Mouse (Mus musculus): Measurements from ENCODE around the gene Syn3. TPM values are rescaled to one million over a fixed set of nuclear protein-coding genes. Genes with fewer than 3 reads are reported as not detected.
A peak's percentile ranks its signal among the peaks of the same experiment; 100 is the strongest.

The Syn3 gene
- polyA plus RNA-seq, 1 experiment from 2014 or later, result 29.9 TPM

DNA sequence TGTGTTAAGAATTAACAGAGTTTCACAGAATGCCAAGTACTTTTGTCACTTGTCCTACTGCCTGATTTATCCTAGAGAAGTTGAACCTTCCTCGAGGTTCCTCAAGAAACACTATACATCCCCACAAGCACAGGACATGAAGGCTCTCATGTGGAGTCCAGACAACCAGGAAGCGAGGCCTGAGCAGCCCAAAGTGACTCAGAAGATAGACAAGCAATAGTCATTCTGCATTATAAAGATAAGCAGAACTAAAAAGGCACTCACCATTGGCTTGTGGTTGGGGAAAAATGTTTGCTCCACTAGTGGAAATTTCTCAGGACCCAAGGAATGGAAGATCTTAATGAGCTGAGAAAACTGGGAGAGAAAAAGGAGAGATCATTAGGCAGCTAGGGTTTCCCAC lies 147.4 kb downstream of the Syn3 start:
- WGBS, result 81% methylated on average over 2 of the region's 2 CpGs
- Histone ChIP-seq H3K27ac (ENCODE audit: low read depth, low read length) (no peak overlapping the region), H3K4me3 (ENCODE audit: low read length) (no peak overlapping the region), H3K36me3 (ENCODE audit: control insufficient read depth, insufficient read depth, low read length) (peaks cover 6% of the 10 kb centered on the region; the same call in 1 of the 2 replicates), H3K27me3 (replicated peaks; ENCODE audit: control insufficient read depth, insufficient read depth, low read length) (no peaks in the 10 kb centered on the region), H3K4me2 (ENCODE audit: low read length) (no peak overlapping the region), H3K9ac (ENCODE audit: low read depth, low read length) (no peak overlapping the region), H3K9me3 (ENCODE audit: control insufficient read depth, low read length) (no peaks in the 10 kb centered on the region), H3K4me1 (ENCODE audit: control insufficient read depth, insufficient read depth, low read depth, low read length) (no peaks in the 10 kb centered on the region)
- no peak for ATAC-seq

- no peak overlapping the region for H3K4me3 ChIP-seq (ENCODE audit: low read length)
- H3K36me3 ChIP-seq (ENCODE audit: control insufficient read depth, insufficient read depth, low read length), result 0 out of 2 replicates have a peak, but pooled peaks cover 2% of the 10 kb centered on the region
- H3K4me1 ChIP-seq (ENCODE audit: control insufficient read depth, insufficient read depth, low read depth, low read length), result no peaks in the 10 kb centered on the region
- no peak overlapping the region for H3K4me2 ChIP-seq (ENCODE audit: low read length)
- ATAC-seq, result no peak
- 51% methylated on average over 3 of the region's 3 CpGs for WGBS
- H3K27me3 ChIP-seq (replicated peaks; ENCODE audit: control insufficient read depth, insufficient read depth, low read length), result no peaks in the 10 kb centered on the region
- H3K27ac ChIP-seq (ENCODE audit: low read depth, low read length), result no peak overlapping the region
- H3K9me3 ChIP-seq (ENCODE audit: control insufficient read depth, low read length), result no peaks in the 10 kb centered on the region
- no peak overlapping the region for H3K9ac ChIP-seq (ENCODE audit: low read depth, low read length)
Observed at GRCm38 (mm10) chr10:86346235-86346840, 152.4 kb downstream of the Syn3 start.

- H3K4me2 ChIP-seq (ENCODE audit: low read length), result no peak overlapping the region
- H3K27ac ChIP-seq (ENCODE audit: low read depth, low read length), result no peak overlapping the region
- H3K36me3 ChIP-seq (ENCODE audit: control insufficient read depth, insufficient read depth, low read length), result 0 out of 2 replicates have a peak, but pooled peaks cover 2% of the 10 kb centered on the region
- peaks cover 3% of the 10 kb centered on the region for H3K4me1 ChIP-seq (ENCODE audit: control insufficient read depth, insufficient read depth, low read depth, low read length)
- no peaks in the 10 kb centered on the region for H3K27me3 ChIP-seq (replicated peaks; ENCODE audit: control insufficient read depth, insufficient read depth, low read length)
- no peak for ATAC-seq
- no peaks in the 10 kb centered on the region for H3K9me3 ChIP-seq (ENCODE audit: control insufficient read depth, low read length)
- H3K9ac ChIP-seq (ENCODE audit: low read depth, low read length), result no peak overlapping the region
- H3K4me3 ChIP-seq (ENCODE audit: low read length), result no peak overlapping the region
- 94% methylated on average over 9 of the region's 9 CpGs for WGBS
Observed at GRCm38 (mm10) chr10:86345645-86346044, 153.1 kb downstream of the Syn3 start.

GRCm38 (mm10) chr10:86344654-86345053 lies 154.0 kb downstream of the Syn3 start:
- ATAC-seq, result no peak
- H3K9ac ChIP-seq (ENCODE audit: low read depth, low read length), result no peak overlapping the region
- H3K4me3 ChIP-seq (ENCODE audit: low read length), result no peak overlapping the region
- H3K27ac ChIP-seq (ENCODE audit: low read depth, low read length), result no peak overlapping the region
- WGBS, result 78% methylated on average over 6 of the region's 6 CpGs
- no peaks in the 10 kb centered on the region for H3K27me3 ChIP-seq (replicated peaks; ENCODE audit: control insufficient read depth, insufficient read depth, low read length)
- no peak overlapping the region for H3K4me2 ChIP-seq (ENCODE audit: low read length)
- H3K4me1 ChIP-seq (ENCODE audit: control insufficient read depth, insufficient read depth, low read depth, low read length), result peaks cover 5% of the 10 kb centered on the region
- H3K36me3 ChIP-seq (ENCODE audit: control insufficient read depth, insufficient read depth, low read length), result 0 out of 2 replicates have a peak, but pooled peaks cover 2% of the 10 kb centered on the region
- H3K9me3 ChIP-seq (ENCODE audit: control insufficient read depth, low read length), result no peaks in the 10 kb centered on the region

DNA sequence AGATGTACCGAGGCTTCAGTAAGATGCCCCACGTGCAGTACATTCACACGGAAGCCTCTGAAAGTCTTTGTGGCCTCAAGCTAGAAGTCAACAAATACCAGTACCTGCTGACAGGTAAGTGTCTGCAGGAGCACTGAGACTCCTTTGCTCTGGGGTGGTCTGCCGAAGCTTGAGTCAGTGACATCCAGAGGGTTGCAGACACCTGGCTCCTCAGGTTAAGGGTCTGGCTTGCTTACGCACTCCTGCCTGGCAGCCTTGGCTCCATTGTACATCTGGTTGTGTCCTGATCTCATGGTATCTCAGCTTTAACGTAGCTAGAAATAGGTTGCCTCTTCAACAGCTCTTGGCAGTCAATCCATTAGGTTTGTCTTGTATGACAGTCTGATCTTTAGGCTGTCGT lies 154.8 kb downstream of the Syn3 start:
- Histone ChIP-seq H3K27ac (ENCODE audit: low read depth, low read length) (no peak overlapping the region), H3K4me2 (ENCODE audit: low read length) (no peak overlapping the region), H3K4me1 (ENCODE audit: control insufficient read depth, insufficient read depth, low read depth, low read length) (peaks cover 5% of the 10 kb centered on the region), H3K4me3 (ENCODE audit: low read length) (no peak overlapping the region), H3K9me3 (ENCODE audit: control insufficient read depth, low read length) (no peaks in the 10 kb centered on the region), H3K36me3 (ENCODE audit: control insufficient read depth, insufficient read depth, low read length) (0 out of 2 replicates have a peak, but pooled peaks cover 2% of the 10 kb centered on the region), H3K27me3 (replicated peaks; ENCODE audit: control insufficient read depth, insufficient read depth, low read length) (no peaks in the 10 kb centered on the region), H3K9ac (ENCODE audit: low read depth, low read length) (no peak overlapping the region)
- ATAC-seq, result no peak
- 94% methylated on average over 7 of the region's 7 CpGs for WGBS

DNA sequence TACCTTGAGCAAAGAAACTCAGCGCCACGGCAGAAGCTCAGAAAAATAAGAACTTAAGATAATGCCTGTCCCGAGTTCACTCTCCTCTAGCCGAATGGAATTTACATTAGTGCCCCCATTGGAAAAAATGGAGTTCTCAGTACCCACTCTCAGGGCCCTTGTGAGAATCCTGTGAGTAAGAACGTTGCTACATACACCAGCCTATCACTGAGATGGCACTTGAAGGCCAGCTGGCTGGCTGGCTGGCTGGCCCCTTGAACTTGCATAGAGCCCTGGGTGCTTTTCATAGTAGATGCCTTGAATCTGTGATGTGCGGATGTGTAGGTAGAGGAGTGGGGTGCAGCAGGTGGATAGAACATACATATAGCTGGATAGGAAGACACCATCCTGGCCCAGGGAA lies 155.3 kb downstream of the Syn3 start:
- H3K27me3 ChIP-seq (replicated peaks; ENCODE audit: control insufficient read depth, insufficient read depth, low read length), result no peaks in the 10 kb centered on the region
- no peaks in the 10 kb centered on the region for H3K9me3 ChIP-seq (ENCODE audit: control insufficient read depth, low read length)
- no peak for ATAC-seq
- H3K4me2 ChIP-seq (ENCODE audit: low read length), result no peak overlapping the region
- H3K36me3 ChIP-seq (ENCODE audit: control insufficient read depth, insufficient read depth, low read length), result 0 out of 2 replicates have a peak, but pooled peaks cover 2% of the 10 kb centered on the region
- no peak overlapping the region for H3K27ac ChIP-seq (ENCODE audit: low read depth, low read length)
- H3K4me1 ChIP-seq (ENCODE audit: control insufficient read depth, insufficient read depth, low read depth, low read length), result peaks cover 5% of the 10 kb centered on the region
- H3K9ac ChIP-seq (ENCODE audit: low read depth, low read length), result no peak overlapping the region
- WGBS, result 87% methylated on average over 6 of the region's 6 CpGs
- H3K4me3 ChIP-seq (ENCODE audit: low read length), result no peak overlapping the region

- WGBS, result 58% methylated on average over 7 of the region's 7 CpGs
- H3K4me1 ChIP-seq (ENCODE audit: control insufficient read depth, insufficient read depth, low read depth, low read length), result peaks cover 5% of the 10 kb centered on the region
- ATAC-seq, result no peak
- H3K4me3 ChIP-seq (ENCODE audit: low read length), result no peak overlapping the region
- no peaks in the 10 kb centered on the region for H3K27me3 ChIP-seq (replicated peaks; ENCODE audit: control insufficient read depth, insufficient read depth, low read length)
- H3K9ac ChIP-seq (ENCODE audit: low read depth, low read length), result no peak overlapping the region
- H3K27ac ChIP-seq (ENCODE audit: low read depth, low read length), result peak overlapping the region; percentile 14; the same call in 1 of the 2 replicates
- no peak overlapping the region for H3K4me2 ChIP-seq (ENCODE audit: low read length)
- H3K9me3 ChIP-seq (ENCODE audit: control insufficient read depth, low read length), result no peaks in the 10 kb centered on the region
- H3K36me3 ChIP-seq (ENCODE audit: control insufficient read depth, insufficient read depth, low read length), result 0 out of 2 replicates have a peak, but pooled peaks cover 2% of the 10 kb centered on the region
Observed at GRCm38 (mm10) chr10:86342713-86343112, 156.0 kb downstream of the Syn3 start.

GRCm38 (mm10) chr10:86342151-86342550 lies 156.5 kb downstream of the Syn3 start:
- no peak overlapping the region for H3K4me2 ChIP-seq (ENCODE audit: low read length)
- WGBS, result 75% methylated on average over 4 of the region's 4 CpGs
- ATAC-seq, result no peak

DNA sequence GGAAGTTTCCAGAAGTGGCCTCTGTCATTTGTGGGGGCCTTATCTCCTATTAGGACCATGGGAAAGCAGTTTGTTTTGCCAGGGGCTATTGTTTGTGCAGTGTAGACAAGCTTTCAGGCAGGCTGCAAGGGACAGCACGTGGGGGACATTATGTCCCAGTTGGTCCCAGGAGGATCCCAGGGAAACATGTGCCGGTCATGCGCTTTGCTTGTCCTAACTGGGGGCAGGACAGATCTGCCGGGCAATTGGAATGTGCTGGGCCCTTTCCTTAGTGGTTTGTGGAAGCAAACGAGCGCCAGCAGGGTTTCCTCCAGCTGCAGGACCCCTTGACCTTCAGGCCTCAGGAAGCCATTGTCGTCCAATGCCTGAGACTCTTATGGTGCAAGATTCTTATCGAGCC lies 157.1 kb downstream of the Syn3 start:
- Histone ChIP-seq H3K36me3 (ENCODE audit: control insufficient read depth, insufficient read depth, low read length) (no peaks in the 10 kb centered on the region), H3K9me3 (ENCODE audit: control insufficient read depth, low read length) (no peaks in the 10 kb centered on the region), H3K4me3 (ENCODE audit: low read length) (no peak overlapping the region), H3K4me1 (ENCODE audit: control insufficient read depth, insufficient read depth, low read depth, low read length) (peaks cover 5% of the 10 kb centered on the region), H3K27me3 (replicated peaks; ENCODE audit: control insufficient read depth, insufficient read depth, low read length) (no peaks in the 10 kb centered on the region), H3K9ac (ENCODE audit: low read depth, low read length) (no peak overlapping the region), H3K4me2 (ENCODE audit: low read length) (no peak overlapping the region), H3K27ac (ENCODE audit: low read depth, low read length) (no peak overlapping the region)
- no peak for ATAC-seq
- WGBS, result 23% methylated on average over 8 of the region's 8 CpGs

More at GRCm38 (mm10) chr10:86342151-86342550, 156.5 kb downstream of the Syn3 start:
- Histone ChIP-seq H3K27ac (ENCODE audit: low read depth, low read length) (no peak overlapping the region), H3K27me3 (replicated peaks; ENCODE audit: control insufficient read depth, insufficient read depth, low read length) (no peaks in the 10 kb centered on the region), H3K36me3 (ENCODE audit: control insufficient read depth, insufficient read depth, low read length) (no peaks in the 10 kb centered on the region), H3K4me3 (ENCODE audit: low read length) (no peak overlapping the region), H3K4me1 (ENCODE audit: control insufficient read depth, insufficient read depth, low read depth, low read length) (peaks cover 5% of the 10 kb centered on the region), H3K9ac (ENCODE audit: low read depth, low read length) (no peak overlapping the region), H3K9me3 (ENCODE audit: control insufficient read depth, low read length) (no peaks in the 10 kb centered on the region)

Measured in hindbrain, embryonic 16.5 days (tissue).